Mouse (Mus musculus) forebrain, embryonic 13.5 days (tissue): ENCODE data around the gene S100a14. TPM values are rescaled to one million over a fixed set of nuclear protein-coding genes. Genes with fewer than 3 reads are reported as not detected.

Experiments used
- ATAC-seq: fragments of 200-750 bp; cut with Nextera tagmentation; 2 replicates; pipeline ENCODE4 v1.8.0; 2017
- H3K27ac ChIP-seq: fragments of 300-500 bp; sonication (generic); 2 replicates; pipeline ENCODE4 v1.5.1; 2015; ENCODE audit warnings: inconsistent platforms, mild to moderate bottlenecking, moderate library complexity
- H3K27me3 ChIP-seq: fragments of 300-500 bp; sonication (generic); 2 replicates; pipeline ENCODE4 v1.6.1; 2015; ENCODE audit warnings: mild to moderate bottlenecking, inconsistent platforms
- H3K36me3 ChIP-seq: fragments of 300-500 bp; sonication (generic); 2 replicates; pipeline ENCODE4 v1.6.1; 2015; ENCODE audit warnings: mild to moderate bottlenecking, inconsistent platforms; ENCODE audit not compliant: poor library complexity, severe bottlenecking
- H3K4me1 ChIP-seq: fragments of 300-500 bp; sonication (generic); 2 replicates; pipeline ENCODE4 v1.6.1; 2015; ENCODE audit warnings: inconsistent platforms
- H3K4me2 ChIP-seq: fragments of 300-500 bp; sonication (generic); 2 replicates; pipeline ENCODE4 v1.6.1; 2015; ENCODE audit warnings: inconsistent platforms, mild to moderate bottlenecking, moderate library complexity
- H3K4me3 ChIP-seq: fragments of 300-500 bp; sonication (generic); 2 replicates; pipeline ENCODE4 v1.5.1; 2015; ENCODE audit warnings: mild to moderate bottlenecking, inconsistent platforms
- H3K9ac ChIP-seq: fragments of 300-500 bp; sonication (generic); 2 replicates; pipeline ENCODE4 v1.6.1; 2015; ENCODE audit warnings: mild to moderate bottlenecking, inconsistent platforms
- H3K9me3 ChIP-seq: fragments of 300-500 bp; sonication (generic); replicated peaks from 2 replicates; pipeline ENCODE4 v1.6.1; 2016; ENCODE audit warnings: inconsistent platforms
- WGBS: fragments of 180-500 bp; shearing (Covaris S2); methylation state at CpG from one replicate; pipeline ENCODE4 v1.1.7; 2015; 5-methylcytosine and 5-hydroxymethylcytosine counted together
- polyA plus RNA-seq: library from polyadenylated mRNA; unstranded; fragments of >200 nt; fragmentation: Nextera tagmentation; extraction: Ambion mirVana; gene quantifications from 2 replicates; pipeline ENCODE4 v1.2.1, GENCODE M21; 2015

The S100a14 gene
- not detected in 2 replicates for polyA plus RNA-seq

GRCm38 (mm10) chr3:90526580-90526979 is at the start of gene S100a14:
Gene S100a14 (plus strand): TSS chr3:90526856.
- no peak within 1 kb of the TSS for H3K27ac ChIP-seq
- no peak within 1 kb of the TSS for H3K9ac ChIP-seq
- 80% methylated on average over 5 of the region's 5 CpGs for WGBS
- H3K4me3 ChIP-seq: no peak within 1 kb of the TSS
- H3K36me3 ChIP-seq: no peaks in the 10 kb centered on the region
- no peaks in the 10 kb centered on the region for H3K9me3 ChIP-seq
- no peaks in the 10 kb centered on the region for H3K4me1 ChIP-seq
- no peaks in the 10 kb centered on the region for H3K27me3 ChIP-seq
- ATAC-seq: no peak
- H3K4me2 ChIP-seq: no peak within 1 kb of the TSS

GRCm38 (mm10) chr3:90486998-90487397 is 39.7 kb upstream of the S100a14 start:
- ATAC-seq: no peak
- no peak overlapping the region for H3K9ac ChIP-seq
- peaks cover 73% of the 10 kb centered on the region for H3K36me3 ChIP-seq
- peaks cover 8% of the 10 kb centered on the region; the same call in 1 of the 2 replicates for H3K4me1 ChIP-seq
- H3K27me3 ChIP-seq: no peaks in the 10 kb centered on the region
- H3K4me3 ChIP-seq: no peak overlapping the region
- no peaks in the 10 kb centered on the region for H3K9me3 ChIP-seq
- no peak overlapping the region for H3K27ac ChIP-seq
- WGBS: 88% methylated on average over 5 of the region's 5 CpGs
- no peak overlapping the region for H3K4me2 ChIP-seq

DNA sequence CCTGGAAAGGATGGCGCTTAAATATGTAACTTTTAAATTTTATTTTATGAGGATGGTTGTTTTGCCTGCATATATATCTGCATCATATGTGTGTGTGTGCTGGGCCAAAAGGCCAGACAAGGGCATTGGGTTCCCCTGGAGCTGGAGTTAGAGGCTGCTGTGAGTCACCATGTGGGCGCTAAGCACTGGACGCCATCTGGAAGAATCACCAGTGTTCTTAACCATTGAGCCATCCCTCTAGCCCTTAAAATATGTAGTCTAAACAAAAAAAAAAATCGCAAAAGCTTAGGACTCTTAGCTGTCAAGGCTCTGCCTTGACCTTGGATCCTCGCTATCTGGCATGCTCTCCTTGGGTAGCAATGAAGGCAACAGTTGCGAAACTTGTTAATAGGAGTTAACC is 38.1 kb upstream of the S100a14 start:
- H3K36me3 ChIP-seq: peaks cover 57% of the 10 kb centered on the region
- peaks cover 8% of the 10 kb centered on the region; the same call in 1 of the 2 replicates for H3K4me1 ChIP-seq
- H3K27me3 ChIP-seq: no peaks in the 10 kb centered on the region
- H3K9me3 ChIP-seq: no peaks in the 10 kb centered on the region
- H3K9ac ChIP-seq: no peak overlapping the region; the same call in 1 of the 2 replicates
- no peak for ATAC-seq
- H3K4me2 ChIP-seq: no peak overlapping the region
- WGBS: 91% methylated on average over 6 of the region's 6 CpGs
- H3K27ac ChIP-seq: no peak overlapping the region
- no peak overlapping the region for H3K4me3 ChIP-seq

- WGBS: 0% methylated on average over 37 of the region's 37 CpGs
Measured at GRCm38 (mm10) chr3:90490696-90491256, 35.9 kb upstream of the S100a14 start, which contains the start of gene Snapin. Gene Snapin (minus strand): TSS chr3:90491033.

GRCm38 (mm10) chr3:90491350-90491749 is 35.3 kb upstream of the S100a14 start:
- no peak overlapping the region for H3K9ac ChIP-seq
- 0 out of 2 replicates have a peak, but pooled peaks have one; percentile 16 for ATAC-seq
- no peak overlapping the region for H3K4me3 ChIP-seq
- WGBS: 38% methylated on average over 2 of the region's 2 CpGs
- peaks cover 8% of the 10 kb centered on the region; the same call in 1 of the 2 replicates for H3K4me1 ChIP-seq
- no peak overlapping the region for H3K4me2 ChIP-seq
- peaks cover 44% of the 10 kb centered on the region for H3K36me3 ChIP-seq
- H3K9me3 ChIP-seq: no peaks in the 10 kb centered on the region
- H3K27ac ChIP-seq: no peak overlapping the region
- H3K27me3 ChIP-seq: no peaks in the 10 kb centered on the region

More at GRCm38 (mm10) chr3:90490696-90491256, 35.9 kb upstream of the S100a14 start, which contains the start of gene Snapin:
- Histone ChIP-seq H3K9ac (peak within 1 kb of the TSS; percentile 77), H3K4me3 (peak within 1 kb of the TSS; percentile 73), H3K27ac (no peak within 1 kb of the TSS), H3K9me3 (no peaks in the 10 kb centered on the region), H3K36me3 (peaks cover 44% of the 10 kb centered on the region), H3K27me3 (no peaks in the 10 kb centered on the region), H3K4me2 (peak within 1 kb of the TSS; percentile 60), H3K4me1 (peaks cover 8% of the 10 kb centered on the region; the same call in 1 of the 2 replicates)
- peak; percentile 98 for ATAC-seq

DNA sequence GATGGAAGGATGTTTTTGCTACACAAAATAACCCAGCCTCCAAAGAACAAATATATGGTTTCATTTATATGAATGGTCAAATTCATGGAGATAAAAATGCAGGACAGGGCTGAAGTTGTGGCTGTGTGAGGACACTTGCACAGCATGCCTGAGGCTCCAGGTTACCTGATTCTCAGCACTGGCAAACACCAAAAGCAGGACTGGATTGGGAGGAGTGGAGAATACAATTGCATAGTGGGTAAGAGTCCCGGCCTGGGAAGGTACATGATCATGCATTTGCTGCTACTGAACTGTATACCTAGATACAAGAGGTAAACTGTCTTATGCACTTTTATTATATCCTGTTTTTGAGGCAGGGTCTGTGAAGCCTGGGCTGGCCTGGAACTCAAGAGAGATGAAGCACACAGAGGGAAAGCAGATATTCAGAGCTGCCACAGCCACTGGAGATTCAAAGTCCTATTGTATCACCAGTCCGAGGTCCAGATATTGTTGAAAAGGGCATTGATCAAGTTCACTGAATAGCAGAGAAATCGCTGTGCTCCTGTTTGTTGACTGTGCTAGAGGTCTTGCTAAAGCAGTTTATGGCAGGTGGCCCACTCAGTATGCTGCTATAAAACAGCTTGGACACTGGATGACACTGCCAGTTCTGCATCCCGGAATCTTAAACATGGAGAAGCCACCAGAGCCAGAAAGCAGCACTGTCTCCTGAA is 32.7 kb upstream of the S100a14 start:
- no peaks in the 10 kb centered on the region for H3K27me3 ChIP-seq
- H3K4me2 ChIP-seq: no peak overlapping the region
- WGBS: 64% methylated on average over 4 of the region's 4 CpGs
- peaks cover 8% of the 10 kb centered on the region; the same call in 1 of the 2 replicates for H3K4me1 ChIP-seq
- no peak overlapping the region for H3K27ac ChIP-seq
- H3K4me3 ChIP-seq: no peak overlapping the region
- no peak for ATAC-seq
- peaks cover 46% of the 10 kb centered on the region for H3K36me3 ChIP-seq
- H3K9me3 ChIP-seq: no peaks in the 10 kb centered on the region
- no peak overlapping the region for H3K9ac ChIP-seq

GRCm38 (mm10) chr3:90495850-90496525 is 30.7 kb upstream of the S100a14 start:
- Histone ChIP-seq H3K9me3 (no peaks in the 10 kb centered on the region), H3K4me2 (no peak overlapping the region), H3K4me3 (no peak overlapping the region), H3K36me3 (peaks cover 59% of the 10 kb centered on the region), H3K27ac (no peak overlapping the region), H3K27me3 (no peaks in the 10 kb centered on the region), H3K9ac (no peak overlapping the region), H3K4me1 (no peaks in the 10 kb centered on the region)
- 95% methylated on average over 7 of the region's 7 CpGs for WGBS
- ATAC-seq: no peak

DNA sequence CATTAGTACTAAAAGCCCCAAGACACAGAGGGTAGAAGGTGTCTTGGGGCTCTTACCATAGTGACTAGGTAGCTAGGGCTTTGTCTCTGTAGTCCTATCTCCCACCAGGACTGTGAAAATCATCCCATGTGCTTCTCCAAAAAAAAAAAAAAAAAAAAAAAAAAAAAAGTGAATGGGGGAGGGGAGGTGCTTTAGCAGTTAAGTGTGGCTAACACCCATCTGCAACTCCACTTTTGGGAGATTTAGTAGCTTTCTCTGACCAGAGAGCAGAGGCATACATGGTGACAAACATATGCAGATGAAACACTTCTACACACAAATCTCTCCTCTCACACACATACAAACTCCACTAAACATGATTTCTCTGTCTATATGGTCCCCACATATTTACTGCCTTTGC is 29.1 kb upstream of the S100a14 start:
- Histone ChIP-seq H3K4me3 (no peak overlapping the region), H3K4me2 (no peak overlapping the region), H3K4me1 (no peaks in the 10 kb centered on the region), H3K9ac (no peak overlapping the region), H3K9me3 (no peaks in the 10 kb centered on the region), H3K27me3 (no peaks in the 10 kb centered on the region), H3K27ac (no peak overlapping the region), H3K36me3 (peaks cover 75% of the 10 kb centered on the region)
- ATAC-seq: no peak

DNA sequence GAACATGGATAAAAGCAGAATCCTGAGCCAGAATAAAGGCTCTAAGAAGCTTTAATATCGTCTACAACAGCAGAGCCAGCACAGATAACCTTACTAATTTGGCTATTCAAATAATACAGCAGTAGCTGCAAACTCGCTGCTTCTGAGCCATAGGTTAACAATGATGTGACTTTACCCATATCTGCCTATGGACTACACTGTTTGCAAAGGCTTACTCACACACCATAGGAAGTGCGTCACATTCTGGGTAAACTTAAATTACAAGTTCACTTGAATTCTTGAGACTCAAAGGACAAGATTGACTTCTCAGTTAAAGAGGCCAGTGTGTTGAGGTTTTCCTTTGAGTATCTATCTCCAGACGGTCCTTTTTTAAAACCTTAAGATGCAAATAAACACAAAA is 23.2 kb upstream of the S100a14 start:
- H3K4me1 ChIP-seq: peaks cover 20% of the 10 kb centered on the region
- H3K4me2 ChIP-seq: no peak overlapping the region
- WGBS: 76% methylated on average over 4 of the region's 4 CpGs
- peaks cover 89% of the 10 kb centered on the region for H3K36me3 ChIP-seq
- H3K9me3 ChIP-seq: no peaks in the 10 kb centered on the region
- no peak overlapping the region for H3K4me3 ChIP-seq
- H3K27ac ChIP-seq: no peak overlapping the region
- ATAC-seq: no peak
- H3K9ac ChIP-seq: no peak overlapping the region
- H3K27me3 ChIP-seq: no peaks in the 10 kb centered on the region

GRCm38 (mm10) chr3:90505216-90505615 is 21.4 kb upstream of the S100a14 start:
- WGBS: 96% methylated on average over 5 of the region's 5 CpGs
- H3K4me3 ChIP-seq: no peak overlapping the region
- no peak overlapping the region for H3K27ac ChIP-seq
- peaks cover 20% of the 10 kb centered on the region for H3K4me1 ChIP-seq
- ATAC-seq: no peak
- H3K9ac ChIP-seq: no peak overlapping the region
- no peaks in the 10 kb centered on the region for H3K9me3 ChIP-seq
- H3K4me2 ChIP-seq: no peak overlapping the region
- no peaks in the 10 kb centered on the region for H3K27me3 ChIP-seq
- peaks cover 72% of the 10 kb centered on the region for H3K36me3 ChIP-seq

GRCm38 (mm10) chr3:90506362-90506761 is 20.3 kb upstream of the S100a14 start:
- 95% methylated on average over 3 of the region's 3 CpGs for WGBS
- Histone ChIP-seq H3K9me3 (no peaks in the 10 kb centered on the region), H3K36me3 (peaks cover 62% of the 10 kb centered on the region)

More at GRCm38 (mm10) chr3:90506362-90506761, 20.3 kb upstream of the S100a14 start:
- H3K4me2 ChIP-seq: no peak overlapping the region
- H3K4me3 ChIP-seq: no peak overlapping the region
- peaks cover 20% of the 10 kb centered on the region for H3K4me1 ChIP-seq
- no peak overlapping the region for H3K27ac ChIP-seq
- no peak overlapping the region for H3K9ac ChIP-seq
- ATAC-seq: no peak
- H3K27me3 ChIP-seq: 0 out of 2 replicates have a peak, but pooled peaks cover 4% of the 10 kb centered on the region
